Mouse (Mus musculus): ENCODE data around the gene Tmem127. TPM values are rescaled to one million over a fixed set of nuclear protein-coding genes. Genes with fewer than 3 reads are reported as not detected.

Gene Tmem127
- total and polyA plus RNA-seq, 3 experiments: 27.7 to 47.9 (median 30.8) TPM

- Histone ChIP-seq H3K27me3 (ENCODE audit: insufficient read depth, low read length) (no peaks in the 10 kb centered on the region), H3K36me3 (replicated peaks) (peaks cover 63% of the 10 kb centered on the region), H3K4me1 (ENCODE audit: insufficient read depth, low read depth, low read length) (peaks cover 33% of the 10 kb centered on the region), H3K9me3 (replicated peaks) (no peaks in the 10 kb centered on the region), H3K4me3 (ENCODE audit: low read depth, low read length) (no peak overlapping the region)
- TF ChIP-seq TAL1 (conservative IDR thresholded peaks at IDR 0.05; ENCODE audit: low read depth, low read length) (no peak), CTCF (IDR thresholded peaks at IDR 0.05; ENCODE audit: low read depth, low read length) (no peak), POLR2AphosphoS5 (IDR thresholded peaks at IDR 0.05; ENCODE audit: insufficient replicate concordance, low read depth, low read length) (no peak), GATA2 (IDR thresholded peaks at IDR 0.05; ENCODE audit: borderline replicate concordance, low read depth, low read length) (no peak), GATA1 (IDR thresholded peaks at IDR 0.05; ENCODE audit: borderline replicate concordance, low read length) (no peak)
- no peak for ATAC-seq (ENCODE audit: extremely low read depth, insufficient number of reproducible peaks, low FRiP score, poor library complexity, severe bottlenecking)
- DNase-seq (ENCODE audit: low spot score): no peak
Observed at GRCm38 (mm10) chr2:127210701-127211100, 37.0 kb upstream of the Tmem127 start.

DNA sequence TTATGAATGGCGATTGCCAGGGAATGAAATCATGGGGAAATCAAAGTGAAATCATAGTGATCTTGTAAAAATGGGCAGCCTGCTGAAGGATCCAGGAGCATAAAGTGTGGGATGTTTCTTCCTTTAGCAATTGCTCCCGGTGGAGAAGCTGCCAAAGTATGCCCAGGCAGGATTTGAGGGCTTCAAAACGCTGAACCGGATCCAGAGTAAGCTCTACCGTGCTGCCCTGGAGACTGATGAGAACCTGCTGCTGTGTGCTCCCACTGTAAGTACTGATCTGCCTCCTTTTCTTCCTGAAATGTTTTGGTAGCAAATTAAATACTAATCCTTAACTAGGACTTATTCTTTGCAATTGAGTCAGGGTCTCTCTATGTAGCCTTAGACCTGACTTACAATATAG lies 30.0 kb upstream of the Tmem127 start:
- no peak for DNase-seq (ENCODE audit: low spot score)
- no peaks in the 10 kb centered on the region for H3K4me1 ChIP-seq (ENCODE audit: insufficient read depth, low read depth, low read length)
- no peak for ATAC-seq (ENCODE audit: extremely low read depth, insufficient number of reproducible peaks, low FRiP score, poor library complexity, severe bottlenecking)
- H3K9me3 ChIP-seq (replicated peaks): no peaks in the 10 kb centered on the region
- H3K36me3 ChIP-seq (replicated peaks): peaks cover 95% of the 10 kb centered on the region
- H3K4me3 ChIP-seq (ENCODE audit: low read depth, low read length): no peak overlapping the region
- TF ChIP-seq CTCF (IDR thresholded peaks at IDR 0.05; ENCODE audit: low read depth, low read length) (no peak), GATA2 (IDR thresholded peaks at IDR 0.05; ENCODE audit: borderline replicate concordance, low read depth, low read length) (no peak), TAL1 (conservative IDR thresholded peaks at IDR 0.05; ENCODE audit: low read depth, low read length) (no peak), POLR2AphosphoS5 (IDR thresholded peaks at IDR 0.05; ENCODE audit: insufficient replicate concordance, low read depth, low read length) (no peak), GATA1 (IDR thresholded peaks at IDR 0.05; ENCODE audit: borderline replicate concordance, low read length) (no peak)
- H3K27me3 ChIP-seq (ENCODE audit: insufficient read depth, low read length): no peaks in the 10 kb centered on the region

DNA sequence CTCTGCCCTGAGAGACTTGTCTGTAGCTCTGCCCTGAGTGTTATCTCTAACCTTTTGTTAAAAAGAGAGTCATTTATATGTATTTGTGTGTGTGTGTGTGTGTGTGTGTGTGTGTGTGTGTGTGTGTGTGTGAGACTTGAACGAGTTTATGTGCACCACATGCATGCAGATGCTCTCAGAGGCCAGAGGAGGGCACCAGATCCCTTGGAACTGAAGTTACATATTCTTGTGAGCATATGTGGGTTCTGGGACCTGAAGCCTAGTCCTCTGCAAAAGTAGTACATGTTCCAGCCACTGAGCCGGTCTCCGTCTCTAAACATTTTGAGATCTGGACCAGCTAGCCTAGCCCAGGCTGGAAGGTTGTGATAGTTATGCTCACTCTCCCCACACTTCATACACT lies 22.4 kb upstream of the Tmem127 start:
- no peak for TF ChIP-seq TAL1 (conservative IDR thresholded peaks at IDR 0.05; ENCODE audit: low read depth, low read length)
- TF ChIP-seq CTCF (IDR thresholded peaks at IDR 0.05; ENCODE audit: low read depth, low read length): no peak
- no peak for TF ChIP-seq GATA2 (IDR thresholded peaks at IDR 0.05; ENCODE audit: borderline replicate concordance, low read depth, low read length)
- no peak for TF ChIP-seq POLR2AphosphoS5 (IDR thresholded peaks at IDR 0.05; ENCODE audit: insufficient replicate concordance, low read depth, low read length)
- TF ChIP-seq GATA1 (IDR thresholded peaks at IDR 0.05; ENCODE audit: borderline replicate concordance, low read length): no peak
- no peaks in the 10 kb centered on the region for H3K9me3 ChIP-seq (replicated peaks)
- H3K4me3 ChIP-seq (ENCODE audit: low read depth, low read length): no peak overlapping the region
- H3K4me1 ChIP-seq (ENCODE audit: insufficient read depth, low read depth, low read length): no peaks in the 10 kb centered on the region
- peaks cover 98% of the 10 kb centered on the region for H3K36me3 ChIP-seq (replicated peaks)
- H3K27me3 ChIP-seq (ENCODE audit: insufficient read depth, low read length): no peaks in the 10 kb centered on the region
- ATAC-seq (ENCODE audit: extremely low read depth, insufficient number of reproducible peaks, low FRiP score, poor library complexity, severe bottlenecking) (no peak), DNase-seq (ENCODE audit: low spot score) (no peak)

GRCm38 (mm10) chr2:127237897-127238610 lies 9.7 kb upstream of the Tmem127 start:
- H3K4me1 ChIP-seq (ENCODE audit: insufficient read depth, low read depth, low read length): peaks cover 8% of the 10 kb centered on the region; the same call in 1 of the 2 replicates
- no peak for DNase-seq (ENCODE audit: low spot score)
- H3K36me3 ChIP-seq (replicated peaks): peaks cover 92% of the 10 kb centered on the region
- no peaks in the 10 kb centered on the region for H3K9me3 ChIP-seq (replicated peaks)
- no peak for ATAC-seq (ENCODE audit: extremely low read depth, insufficient number of reproducible peaks, low FRiP score, poor library complexity, severe bottlenecking)
- H3K27me3 ChIP-seq (ENCODE audit: insufficient read depth, low read length): no peaks in the 10 kb centered on the region
- TF ChIP-seq TAL1 (conservative IDR thresholded peaks at IDR 0.05; ENCODE audit: low read depth, low read length) (no peak), POLR2AphosphoS5 (IDR thresholded peaks at IDR 0.05; ENCODE audit: insufficient replicate concordance, low read depth, low read length) (no peak), GATA2 (IDR thresholded peaks at IDR 0.05; ENCODE audit: borderline replicate concordance, low read depth, low read length) (no peak), CTCF (IDR thresholded peaks at IDR 0.05; ENCODE audit: low read depth, low read length) (no peak), GATA1 (IDR thresholded peaks at IDR 0.05; ENCODE audit: borderline replicate concordance, low read length) (no peak)
- no peak overlapping the region for H3K4me3 ChIP-seq (ENCODE audit: low read depth, low read length)

- Histone ChIP-seq H3K36me3 (replicated peaks) (peaks cover 88% of the 10 kb centered on the region), H3K4me1 (ENCODE audit: insufficient read depth, low read depth, low read length) (peaks cover 13% of the 10 kb centered on the region; the same call in 1 of the 2 replicates), H3K4me3 (ENCODE audit: low read depth, low read length) (no peak overlapping the region), H3K27me3 (ENCODE audit: insufficient read depth, low read length) (no peaks in the 10 kb centered on the region), H3K9me3 (replicated peaks) (no peaks in the 10 kb centered on the region)
- no peak for DNase-seq (ENCODE audit: low spot score)
- ATAC-seq (ENCODE audit: extremely low read depth, insufficient number of reproducible peaks, low FRiP score, poor library complexity, severe bottlenecking): no peak
- no peak; the same call in 1 of the 2 replicates for TF ChIP-seq POLR2AphosphoS5 (IDR thresholded peaks at IDR 0.05; ENCODE audit: insufficient replicate concordance, low read depth, low read length)
- no peak for TF ChIP-seq CTCF (IDR thresholded peaks at IDR 0.05; ENCODE audit: low read depth, low read length)
- TF ChIP-seq GATA1 (IDR thresholded peaks at IDR 0.05; ENCODE audit: borderline replicate concordance, low read length): no peak
- no peak for TF ChIP-seq GATA2 (IDR thresholded peaks at IDR 0.05; ENCODE audit: borderline replicate concordance, low read depth, low read length)
- no peak for TF ChIP-seq TAL1 (conservative IDR thresholded peaks at IDR 0.05; ENCODE audit: low read depth, low read length)
Observed at GRCm38 (mm10) chr2:127240065-127240464, 7.6 kb upstream of the Tmem127 start.

DNA sequence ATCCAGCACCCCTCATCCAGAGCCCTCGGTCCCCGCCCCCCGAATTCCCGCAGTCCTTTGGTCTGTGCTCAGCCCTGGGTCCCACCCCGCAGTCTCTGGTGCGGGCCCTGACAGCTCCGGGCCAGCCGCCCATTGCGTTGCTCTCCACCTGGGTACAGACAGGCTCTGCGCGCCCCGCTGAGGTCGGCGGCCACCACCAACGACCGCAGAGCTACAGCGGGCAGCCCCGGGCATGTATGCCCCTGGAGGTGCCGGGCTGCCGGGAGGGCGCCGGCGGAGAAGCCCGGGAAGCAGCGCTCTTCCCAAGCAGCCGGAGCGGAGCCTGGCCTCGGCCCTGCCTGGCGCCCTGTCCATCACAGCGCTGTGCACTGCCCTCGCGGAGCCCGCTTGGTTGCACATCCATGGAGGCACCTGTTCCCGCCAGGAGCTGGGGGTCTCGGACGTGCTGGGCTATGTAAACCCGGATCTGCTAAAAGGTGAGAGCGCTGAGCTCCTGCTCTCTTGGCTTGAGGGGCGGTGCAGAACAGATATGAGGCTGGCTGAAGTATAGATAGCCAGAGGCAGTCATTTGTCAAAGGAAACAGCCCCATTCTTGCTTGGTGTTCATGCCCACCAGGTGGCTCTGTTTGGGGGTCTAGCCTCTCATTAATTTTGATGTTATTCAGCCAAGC lies 761 bp downstream of the Tmem127 start:
- H3K4me1 ChIP-seq (ENCODE audit: insufficient read depth, low read depth, low read length): peaks cover 47% of the 10 kb centered on the region
- no peaks in the 10 kb centered on the region for H3K9me3 ChIP-seq (replicated peaks)
- TF ChIP-seq POLR2AphosphoS5 (IDR thresholded peaks at IDR 0.05; ENCODE audit: insufficient replicate concordance, low read depth, low read length) (no peak), TAL1 (conservative IDR thresholded peaks at IDR 0.05; ENCODE audit: low read depth, low read length) (no peak), CTCF (IDR thresholded peaks at IDR 0.05; ENCODE audit: low read depth, low read length) (no peak), GATA2 (IDR thresholded peaks at IDR 0.05; ENCODE audit: borderline replicate concordance, low read depth, low read length) (no peak), GATA1 (IDR thresholded peaks at IDR 0.05; ENCODE audit: borderline replicate concordance, low read length) (no peak)
- H3K36me3 ChIP-seq (replicated peaks): peaks cover 64% of the 10 kb centered on the region
- no peak for ATAC-seq (ENCODE audit: extremely low read depth, insufficient number of reproducible peaks, low FRiP score, poor library complexity, severe bottlenecking)
- peak overlapping the region; percentile 97 for H3K4me3 ChIP-seq (ENCODE audit: low read depth, low read length)
- H3K27me3 ChIP-seq (ENCODE audit: insufficient read depth, low read length): no peaks in the 10 kb centered on the region
- DNase-seq (ENCODE audit: low spot score): peak; percentile 37
